Mouse (Mus musculus): ENCODE data around the gene Mrps10. TPM values are rescaled to one million over a fixed set of nuclear protein-coding genes. Genes with fewer than 3 reads are reported as not detected.
A peak's percentile ranks its signal among the peaks of the same experiment; 100 is the strongest.
"Not testable (repeated sequence)": the region's sequence is repeated elsewhere in the genome, so short reads cannot be mapped to it uniquely, and the experiment has no call there.

Mrps10 gene
- polyA plus RNA-seq, 1 experiment from 2014 or later = 66.9 TPM

- H3K36me3 ChIP-seq; H3K27ac ChIP-seq (replicated peaks); H3K4me1 ChIP-seq; H3K9ac ChIP-seq; ATAC-seq (ENCODE audit: insufficient number of reproducible peaks, low FRiP score, low TSS enrichment, low read depth); H3K9me3 ChIP-seq (replicated peaks): not testable (repeated sequence)
- Histone ChIP-seq H3K4me3 (replicated peaks) (peak overlapping the region; percentile 39), H3K27me3 (peaks cover 25% of the 10 kb centered on the region), H3K4me2 (replicated peaks) (peak overlapping the region; percentile 67)
- WGBS = 2% methylated on average over 74 of the region's 74 CpGs
Measured at GRCm38 (mm10) chr17:47409897-47410861, 41.5 kb downstream of the Mrps10 start.

- H3K27ac ChIP-seq (replicated peaks) = no peak overlapping the region
- no peak overlapping the region for H3K4me2 ChIP-seq (replicated peaks)
- no peaks in the 10 kb centered on the region for H3K9me3 ChIP-seq (replicated peaks)
- ATAC-seq (ENCODE audit: insufficient number of reproducible peaks, low FRiP score, low TSS enrichment, low read depth) = no peak
- WGBS = 60% methylated on average over 2 of the region's 2 CpGs
- H3K9ac ChIP-seq = no peak overlapping the region
- H3K27me3 ChIP-seq = no peaks in the 10 kb centered on the region
- H3K4me3 ChIP-seq (replicated peaks) = no peak overlapping the region
- H3K4me1 ChIP-seq = no peaks in the 10 kb centered on the region
- H3K36me3 ChIP-seq = no peaks in the 10 kb centered on the region
Measured at GRCm38 (mm10) chr17:47420195-47420594, 51.5 kb downstream of the Mrps10 start.

- no peak overlapping the region for H3K4me3 ChIP-seq (replicated peaks)
- H3K36me3 ChIP-seq = no peaks in the 10 kb centered on the region
- H3K4me1 ChIP-seq = no peaks in the 10 kb centered on the region
- H3K4me2 ChIP-seq (replicated peaks) = no peak overlapping the region
- no peak overlapping the region for H3K27ac ChIP-seq (replicated peaks)
- ATAC-seq (ENCODE audit: insufficient number of reproducible peaks, low FRiP score, low TSS enrichment, low read depth) = no peak
- H3K9me3 ChIP-seq (replicated peaks) = no peaks in the 10 kb centered on the region
- no peak overlapping the region for H3K9ac ChIP-seq
- WGBS = 79% methylated on average over 3 of the region's 3 CpGs
- no peaks in the 10 kb centered on the region for H3K27me3 ChIP-seq
Measured at GRCm38 (mm10) chr17:47421566-47421965, 52.9 kb downstream of the Mrps10 start.

GRCm38 (mm10) chr17:47422616-47423015 is 53.9 kb downstream of the Mrps10 start:
- not testable (repeated sequence) for H3K36me3 ChIP-seq; H3K27me3 ChIP-seq; H3K9me3 ChIP-seq (replicated peaks); H3K4me2 ChIP-seq (replicated peaks); H3K4me1 ChIP-seq; H3K4me3 ChIP-seq (replicated peaks); H3K27ac ChIP-seq (replicated peaks); ATAC-seq (ENCODE audit: insufficient number of reproducible peaks, low FRiP score, low TSS enrichment, low read depth); H3K9ac ChIP-seq
- 87% methylated on average over 1 of the region's 1 CpGs for WGBS

- Histone ChIP-seq H3K27me3 (no peaks in the 10 kb centered on the region), H3K4me3 (replicated peaks) (no peak overlapping the region), H3K9ac (no peak overlapping the region), H3K4me1 (peaks cover 5% of the 10 kb centered on the region; the same call in 1 of the 2 replicates), H3K9me3 (replicated peaks) (no peaks in the 10 kb centered on the region), H3K27ac (replicated peaks) (no peak overlapping the region), H3K36me3 (no peaks in the 10 kb centered on the region), H3K4me2 (replicated peaks) (no peak overlapping the region)
- ATAC-seq (ENCODE audit: insufficient number of reproducible peaks, low FRiP score, low TSS enrichment, low read depth) = no peak
- 79% methylated on average over 6 of the region's 6 CpGs for WGBS
Measured at GRCm38 (mm10) chr17:47424186-47424585, 55.5 kb downstream of the Mrps10 start.

- Histone ChIP-seq H3K9ac (no peak overlapping the region), H3K4me1 (peaks cover 5% of the 10 kb centered on the region; the same call in 1 of the 2 replicates), H3K4me2 (replicated peaks) (no peak overlapping the region), H3K4me3 (replicated peaks) (no peak overlapping the region), H3K9me3 (replicated peaks) (no peaks in the 10 kb centered on the region), H3K27me3 (no peaks in the 10 kb centered on the region), H3K27ac (replicated peaks) (no peak overlapping the region), H3K36me3 (no peaks in the 10 kb centered on the region)
- no peak for ATAC-seq (ENCODE audit: insufficient number of reproducible peaks, low FRiP score, low TSS enrichment, low read depth)
- WGBS = 75% methylated on average over 6 of the region's 6 CpGs
Measured at GRCm38 (mm10) chr17:47427316-47427715, 58.6 kb downstream of the Mrps10 start.

GRCm38 (mm10) chr17:47428831-47429304 is 60.2 kb downstream of the Mrps10 start:
- no peaks in the 10 kb centered on the region for H3K27me3 ChIP-seq
- H3K27ac ChIP-seq (replicated peaks) = no peak overlapping the region
- H3K9ac ChIP-seq = no peak overlapping the region
- no peak for ATAC-seq (ENCODE audit: insufficient number of reproducible peaks, low FRiP score, low TSS enrichment, low read depth)
- 16% methylated on average over 8 of the region's 8 CpGs for WGBS
- H3K4me3 ChIP-seq (replicated peaks) = no peak overlapping the region
- H3K9me3 ChIP-seq (replicated peaks) = no peaks in the 10 kb centered on the region
- no peaks in the 10 kb centered on the region for H3K36me3 ChIP-seq
- peaks cover 5% of the 10 kb centered on the region; the same call in 1 of the 2 replicates for H3K4me1 ChIP-seq
- H3K4me2 ChIP-seq (replicated peaks) = no peak overlapping the region

GRCm38 (mm10) chr17:47430815-47431214 is 62.1 kb downstream of the Mrps10 start:
- ATAC-seq (ENCODE audit: insufficient number of reproducible peaks, low FRiP score, low TSS enrichment, low read depth) = no peak
- Histone ChIP-seq H3K4me1 (peaks cover 5% of the 10 kb centered on the region; the same call in 1 of the 2 replicates), H3K27me3 (no peaks in the 10 kb centered on the region), H3K4me3 (replicated peaks) (no peak overlapping the region), H3K9me3 (replicated peaks) (no peaks in the 10 kb centered on the region), H3K9ac (no peak overlapping the region), H3K27ac (replicated peaks) (no peak overlapping the region), H3K4me2 (replicated peaks) (no peak overlapping the region), H3K36me3 (no peaks in the 10 kb centered on the region)
- 64% methylated on average over 5 of the region's 5 CpGs for WGBS

Other genes with a start within 250 kb of the Mrps10 start
- gene Guca1b, start 16.5 kb downstream of the Mrps10 start, polyA plus RNA-seq (2015; fragmentation: Nextera tagmentation; extraction: Ambion mirVana) = 0.76 and 0.87 TPM in 2 replicates
- gene Guca1a, start 31.7 kb downstream of the Mrps10 start, polyA plus RNA-seq (2015; fragmentation: Nextera tagmentation; extraction: Ambion mirVana) = 6.3 and 6.6 TPM in 2 replicates
- 5.2 and 6.2 TPM in 2 replicates for gene AI661453, start 67.7 kb downstream of the Mrps10 start, polyA plus RNA-seq (2015; fragmentation: Nextera tagmentation; extraction: Ambion mirVana)
- 0.31 and 0.37 TPM in 2 replicates for gene 1700001C19Rik, start 68.5 kb downstream of the Mrps10 start, polyA plus RNA-seq (2015; fragmentation: Nextera tagmentation; extraction: Ambion mirVana)
- 30.0 and 32.4 TPM in 2 replicates for gene Taf8, start 133.4 kb downstream of the Mrps10 start, polyA plus RNA-seq (2015; fragmentation: Nextera tagmentation; extraction: Ambion mirVana)
- 552 and 575 TPM in 2 replicates for gene Ccnd3, start 136.2 kb downstream of the Mrps10 start, polyA plus RNA-seq (2015; fragmentation: Nextera tagmentation; extraction: Ambion mirVana)
- gene Bysl, start 242.6 kb downstream of the Mrps10 start, polyA plus RNA-seq (2015; fragmentation: Nextera tagmentation; extraction: Ambion mirVana) = 23.9 and 24.6 TPM in 2 replicates
- 51.9 and 55.2 TPM in 2 replicates for gene Med20, start 242.7 kb downstream of the Mrps10 start, polyA plus RNA-seq (2015; fragmentation: Nextera tagmentation; extraction: Ambion mirVana)
- gene Gm20517, start 242.7 kb downstream of the Mrps10 start, polyA plus RNA-seq (2015; fragmentation: Nextera tagmentation; extraction: Ambion mirVana) = 1.6 TPM in 2 replicates